Mouse (Mus musculus): ENCODE results near the gene Hvcn1. TPM values are rescaled to one million over a fixed set of nuclear protein-coding genes. Genes with fewer than 3 reads are reported as not detected.

The Hvcn1 gene
- polyA plus RNA-seq, 1 experiment from 2014 or later = 1.6 TPM

DNA sequence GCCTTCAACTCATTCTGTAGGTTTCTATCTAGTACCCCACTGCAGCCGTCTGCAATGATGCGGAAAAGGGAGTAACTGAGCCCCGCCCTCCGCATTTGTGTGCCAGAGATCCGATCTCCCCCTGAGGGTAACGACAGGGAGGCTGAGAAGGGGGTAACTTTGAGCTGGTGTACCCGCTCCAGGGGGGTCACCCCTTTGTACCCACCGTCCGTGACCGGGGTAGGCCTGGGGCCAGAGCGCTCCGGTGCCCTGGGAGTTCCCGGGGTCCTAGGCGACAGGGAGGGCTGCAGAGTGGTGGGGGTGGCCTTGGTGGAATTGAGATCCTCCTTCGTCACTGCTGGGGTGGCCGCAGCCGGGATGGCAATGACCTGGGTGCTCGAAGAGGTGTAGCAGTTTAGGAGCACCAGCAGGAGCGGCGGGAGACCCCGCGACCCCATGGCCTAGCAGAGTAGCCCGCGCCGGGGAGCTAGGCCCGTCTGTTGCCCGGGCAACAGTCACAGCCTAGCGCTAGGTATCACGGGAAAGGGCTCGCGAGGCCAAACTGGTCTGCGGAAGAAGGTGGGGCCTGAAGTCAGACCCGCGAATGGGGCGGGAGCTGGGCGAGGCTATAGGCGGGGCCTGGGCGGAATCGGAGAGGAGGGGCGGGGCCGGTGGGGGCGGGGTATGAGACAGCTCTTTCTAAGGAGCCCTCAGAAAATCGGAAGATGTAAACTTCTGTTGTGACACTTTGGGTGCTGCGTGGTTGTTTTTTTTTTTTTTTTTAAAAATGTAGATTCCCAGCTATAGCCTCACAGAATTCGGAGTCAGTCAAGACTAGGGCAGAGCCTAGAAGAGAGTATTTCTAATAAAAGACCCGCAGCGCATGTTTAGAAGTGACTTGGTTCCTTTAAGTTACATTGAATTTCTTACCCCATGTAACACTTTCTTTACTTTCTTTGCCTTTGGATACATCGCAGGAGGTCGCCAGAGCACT lies 57.6 kb downstream of the Hvcn1 start, which contains the start of gene Tctn1:
TSS of gene Tctn1 (minus strand) at position 528 of the 973 bp plus-strand sequence.
- WGBS = 2% methylated on average over 49 of the region's 49 CpGs
- peak within 1 kb of the TSS; percentile 79 for H3K9ac ChIP-seq (replicated peaks)
- peak within 1 kb of the TSS; percentile 78 for H3K27ac ChIP-seq (replicated peaks)
- H3K36me3 ChIP-seq = no peaks in the 10 kb centered on the region
- H3K4me2 ChIP-seq (replicated peaks) = peak within 1 kb of the TSS; percentile 67
- H3K27me3 ChIP-seq = no peaks in the 10 kb centered on the region
- peaks cover 10% of the 10 kb centered on the region for H3K4me1 ChIP-seq
- peak within 1 kb of the TSS; percentile 77 for H3K4me3 ChIP-seq
- peak; percentile 98 for ATAC-seq (replicated peaks)
- no peaks in the 10 kb centered on the region for H3K9me3 ChIP-seq

DNA sequence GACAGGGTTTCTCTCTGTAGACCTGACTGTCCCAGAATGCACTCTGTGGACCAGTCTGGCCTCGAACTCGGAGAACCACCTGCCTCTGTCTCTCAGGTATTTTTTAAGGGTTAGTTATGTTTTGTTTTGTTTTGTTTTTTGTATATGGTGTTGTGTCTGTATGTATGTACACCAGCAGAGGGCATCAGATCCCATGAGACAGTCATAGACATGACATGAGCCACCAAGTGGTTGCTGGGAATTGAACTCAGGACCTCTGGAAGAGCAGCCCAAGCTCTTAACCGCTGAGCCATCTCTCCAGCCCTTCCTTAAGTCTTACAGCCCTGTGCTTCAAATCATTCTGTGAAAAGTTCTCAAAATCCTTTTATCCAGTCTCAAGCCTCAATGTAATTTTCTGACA lies 58.6 kb downstream of the Hvcn1 start:
- Histone ChIP-seq H3K9ac (replicated peaks) (no peak overlapping the region), H3K27ac (replicated peaks) (no peak overlapping the region), H3K4me3 (no peak overlapping the region), H3K27me3 (no peaks in the 10 kb centered on the region), H3K4me1 (peaks cover 10% of the 10 kb centered on the region), H3K36me3 (no peaks in the 10 kb centered on the region), H3K9me3 (no peaks in the 10 kb centered on the region), H3K4me2 (replicated peaks) (no peak overlapping the region)
- ATAC-seq (replicated peaks) = no peak
- 72% methylated on average over 3 of the region's 3 CpGs for WGBS

DNA sequence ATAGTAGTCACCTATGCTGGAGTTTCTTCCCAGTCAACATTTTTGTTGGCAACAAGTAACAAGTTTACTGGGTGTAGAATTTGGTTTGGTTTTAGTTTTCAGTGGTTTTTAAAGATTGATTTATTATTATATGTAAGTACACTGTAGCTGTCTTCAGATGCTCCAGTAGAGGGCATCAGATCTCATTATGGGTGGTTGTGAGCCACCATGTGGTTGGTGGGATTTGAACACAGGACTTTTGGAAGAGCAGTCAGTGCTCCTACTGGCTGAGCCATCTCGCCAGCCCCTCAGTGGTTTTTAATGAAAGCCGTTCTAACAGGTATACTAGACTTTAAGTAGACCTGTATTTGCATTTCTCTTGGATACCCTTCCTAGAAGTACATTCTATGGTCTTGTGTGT lies 59.3 kb downstream of the Hvcn1 start:
- no peak overlapping the region for H3K9ac ChIP-seq (replicated peaks)

DNA sequence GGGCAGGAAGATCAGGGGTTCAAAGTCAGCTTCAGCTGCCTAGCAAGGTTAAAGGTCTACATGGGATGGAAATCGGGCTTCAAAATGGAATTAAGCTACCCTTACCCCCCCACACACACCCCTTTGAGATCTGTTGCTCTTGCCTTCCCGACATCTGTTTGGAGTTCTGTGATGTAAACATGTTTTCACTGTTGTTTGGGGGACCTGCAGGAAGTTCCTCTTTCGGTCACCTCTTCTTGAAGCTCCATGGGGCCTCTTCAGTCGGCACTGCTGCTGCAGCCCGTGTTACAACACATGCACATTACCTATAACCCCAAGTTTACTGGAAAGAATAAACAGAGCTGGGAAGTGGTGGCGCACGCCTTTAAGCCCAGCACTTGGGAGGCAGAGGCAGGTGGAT lies 60.5 kb downstream of the Hvcn1 start:
- no peak overlapping the region for H3K4me2 ChIP-seq (replicated peaks)
- no peak overlapping the region for H3K9ac ChIP-seq (replicated peaks)
- peaks cover 10% of the 10 kb centered on the region for H3K4me1 ChIP-seq
- no peak overlapping the region for H3K4me3 ChIP-seq
- no peak for ATAC-seq (replicated peaks)
- H3K9me3 ChIP-seq = no peaks in the 10 kb centered on the region
- WGBS = 80% methylated on average over 7 of the region's 7 CpGs
- H3K27me3 ChIP-seq = no peaks in the 10 kb centered on the region
- no peaks in the 10 kb centered on the region for H3K36me3 ChIP-seq
- no peak overlapping the region for H3K27ac ChIP-seq (replicated peaks)

More for the DNA sequence above, 59.3 kb downstream of the Hvcn1 start:
- Histone ChIP-seq H3K27ac (replicated peaks) (no peak overlapping the region), H3K4me2 (replicated peaks) (no peak overlapping the region), H3K9me3 (no peaks in the 10 kb centered on the region), H3K27me3 (no peaks in the 10 kb centered on the region), H3K36me3 (no peaks in the 10 kb centered on the region), H3K4me1 (peaks cover 10% of the 10 kb centered on the region), H3K4me3 (no peak overlapping the region)
- ATAC-seq (replicated peaks) = no peak
- WGBS = 92% methylated on average over 2 of the region's 2 CpGs

DNA sequence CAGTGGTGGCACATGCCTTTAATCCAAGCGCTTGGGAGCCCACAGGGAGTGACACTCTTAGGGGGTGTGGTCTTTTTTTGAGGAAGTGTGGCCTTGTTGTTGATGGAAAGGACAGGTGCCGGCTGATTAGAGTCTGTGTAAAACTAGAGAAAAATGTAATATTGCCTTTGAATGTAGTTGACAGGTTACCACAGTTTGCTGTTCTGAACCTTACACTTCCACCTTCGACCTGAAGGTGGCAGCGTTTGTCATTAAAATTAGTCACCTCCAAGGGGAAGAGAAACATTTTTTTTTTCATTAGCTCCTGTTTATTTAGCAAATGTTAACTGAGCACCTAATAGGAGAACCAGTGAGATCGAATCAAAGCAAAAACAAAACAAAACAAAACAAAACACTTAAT lies 61.3 kb downstream of the Hvcn1 start:
- no peaks in the 10 kb centered on the region for H3K9me3 ChIP-seq
- H3K27ac ChIP-seq (replicated peaks) = no peak overlapping the region
- ATAC-seq (replicated peaks) = no peak
- peaks cover 10% of the 10 kb centered on the region for H3K4me1 ChIP-seq
- H3K36me3 ChIP-seq = no peaks in the 10 kb centered on the region
- no peak overlapping the region for H3K4me3 ChIP-seq
- WGBS = 31% methylated on average over 5 of the region's 5 CpGs
- no peak overlapping the region for H3K9ac ChIP-seq (replicated peaks)
- H3K4me2 ChIP-seq (replicated peaks) = no peak overlapping the region
- H3K27me3 ChIP-seq = no peaks in the 10 kb centered on the region

DNA sequence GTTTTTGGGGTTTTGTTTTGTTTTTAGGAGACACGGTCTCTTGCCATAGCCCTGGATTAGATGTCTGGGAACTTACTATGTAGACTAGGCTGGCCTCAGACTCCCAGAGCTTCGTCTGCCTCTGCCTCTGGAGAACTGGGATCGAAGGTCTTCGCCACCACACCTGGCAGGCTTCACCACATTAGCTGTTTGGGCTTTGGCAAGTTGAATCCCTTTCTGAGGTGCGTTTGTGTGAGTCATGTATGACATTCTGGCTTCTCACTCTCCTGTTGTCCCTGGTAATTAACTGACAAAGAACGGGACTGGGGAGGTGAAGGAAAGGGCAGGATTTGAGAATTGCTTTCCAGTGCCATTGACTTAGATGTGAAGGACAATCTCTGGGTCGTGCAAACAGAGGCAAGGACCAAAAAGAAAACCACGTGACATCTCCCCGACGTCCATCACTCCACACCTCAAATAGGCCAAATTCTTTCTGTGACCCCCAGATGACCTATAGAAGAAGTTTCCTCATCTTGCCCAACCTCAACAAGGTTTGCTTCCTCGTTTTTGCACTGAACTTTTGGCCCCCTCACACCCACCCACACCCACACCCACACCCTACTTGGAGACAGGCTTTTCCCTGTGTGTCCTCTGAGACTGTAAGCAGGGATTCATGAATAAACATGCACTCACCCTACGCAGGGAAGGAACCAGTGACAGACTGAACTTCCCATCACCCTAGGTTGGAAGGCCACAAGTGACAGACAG lies 62.4 kb downstream of the Hvcn1 start:
- H3K9me3 ChIP-seq = no peaks in the 10 kb centered on the region
- no peak overlapping the region for H3K27ac ChIP-seq (replicated peaks)
- no peaks in the 10 kb centered on the region for H3K27me3 ChIP-seq
- H3K36me3 ChIP-seq = no peaks in the 10 kb centered on the region
- H3K4me2 ChIP-seq (replicated peaks) = no peak overlapping the region
- H3K4me3 ChIP-seq = no peak overlapping the region
- H3K4me1 ChIP-seq = no peaks in the 10 kb centered on the region
- no peak for ATAC-seq (replicated peaks)
- no peak overlapping the region for H3K9ac ChIP-seq (replicated peaks)
- 73% methylated on average over 12 of the region's 12 CpGs for WGBS

DNA sequence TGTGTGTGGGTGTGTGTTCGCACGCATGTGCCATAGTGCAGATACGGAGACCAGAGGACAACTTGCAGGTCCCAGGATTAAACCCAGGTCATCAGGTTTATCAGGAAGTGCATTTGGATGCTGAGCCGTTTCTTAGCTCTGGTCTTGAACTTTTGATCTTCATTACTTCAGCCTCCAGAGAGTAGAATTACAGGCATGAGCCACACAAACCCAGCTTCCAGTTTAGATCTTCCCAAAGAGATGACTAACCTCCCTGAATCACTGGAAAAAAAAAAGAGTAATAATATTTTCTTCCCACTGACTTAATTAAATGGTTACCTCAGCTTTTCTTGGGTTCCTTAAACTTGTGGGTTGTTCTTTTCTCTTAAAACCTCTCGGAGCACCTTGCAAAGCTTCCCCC lies 66.2 kb downstream of the Hvcn1 start:
- Histone ChIP-seq H3K9me3 (no peaks in the 10 kb centered on the region), H3K4me1 (peaks cover 4% of the 10 kb centered on the region), H3K4me2 (replicated peaks) (no peak overlapping the region), H3K9ac (replicated peaks) (no peak overlapping the region), H3K27ac (replicated peaks) (no peak overlapping the region), H3K4me3 (no peak overlapping the region), H3K36me3 (no peaks in the 10 kb centered on the region), H3K27me3 (no peaks in the 10 kb centered on the region)
- WGBS = 91% methylated on average over 5 of the region's 5 CpGs
- no peak for ATAC-seq (replicated peaks)

DNA sequence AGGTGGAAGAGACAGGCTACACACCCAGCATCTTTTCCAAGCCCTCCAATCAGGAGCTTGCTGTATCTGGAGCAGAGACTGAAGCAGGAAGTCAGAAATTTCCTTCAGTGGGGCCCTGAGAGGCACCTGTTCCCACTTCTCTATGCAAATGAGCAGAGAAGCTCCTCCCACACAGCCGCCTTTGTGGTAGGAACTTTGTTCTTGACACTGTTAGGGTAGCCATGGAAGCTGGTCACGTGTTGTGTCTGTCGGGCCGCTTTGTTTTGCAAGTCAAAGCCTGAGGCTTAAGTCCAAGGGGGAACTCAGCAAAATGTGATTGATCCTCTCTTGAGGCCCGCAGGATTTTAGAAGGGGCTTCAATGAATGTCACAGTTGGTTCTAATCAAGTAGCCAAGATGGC lies 68.2 kb downstream of the Hvcn1 start:
- H3K27ac ChIP-seq (replicated peaks) = no peak overlapping the region
- WGBS = 11% methylated on average over 5 of the region's 5 CpGs
- H3K4me1 ChIP-seq = peaks cover 4% of the 10 kb centered on the region
- no peaks in the 10 kb centered on the region for H3K27me3 ChIP-seq
- no peak overlapping the region for H3K4me2 ChIP-seq (replicated peaks)
- H3K9ac ChIP-seq (replicated peaks) = no peak overlapping the region
- ATAC-seq (replicated peaks) = no peak
- H3K9me3 ChIP-seq = no peaks in the 10 kb centered on the region
- no peak overlapping the region for H3K4me3 ChIP-seq
- H3K36me3 ChIP-seq = no peaks in the 10 kb centered on the region

DNA sequence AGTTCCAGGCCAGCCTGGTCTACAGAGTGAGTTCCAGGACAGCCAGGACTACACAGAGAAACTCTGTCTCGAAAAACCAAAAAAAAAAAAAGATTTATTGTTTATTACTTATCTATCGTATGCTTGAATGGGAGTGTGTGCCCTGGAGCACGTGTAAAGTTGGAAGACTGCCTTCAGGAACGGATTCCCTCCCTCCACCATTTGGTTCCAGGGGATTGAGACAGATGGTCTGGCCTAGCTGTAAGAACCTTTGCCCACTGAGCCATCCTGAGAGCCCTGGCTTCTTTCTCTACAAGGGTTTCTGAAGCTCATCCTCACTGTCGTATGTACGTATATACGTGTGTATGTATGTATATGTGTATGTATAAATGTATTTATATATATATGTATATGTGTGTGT lies 72.3 kb downstream of the Hvcn1 start:
- no peak overlapping the region for H3K27ac ChIP-seq (replicated peaks)
- no peaks in the 10 kb centered on the region for H3K27me3 ChIP-seq
- 75% methylated on average over 7 of the region's 7 CpGs for WGBS

DNA sequence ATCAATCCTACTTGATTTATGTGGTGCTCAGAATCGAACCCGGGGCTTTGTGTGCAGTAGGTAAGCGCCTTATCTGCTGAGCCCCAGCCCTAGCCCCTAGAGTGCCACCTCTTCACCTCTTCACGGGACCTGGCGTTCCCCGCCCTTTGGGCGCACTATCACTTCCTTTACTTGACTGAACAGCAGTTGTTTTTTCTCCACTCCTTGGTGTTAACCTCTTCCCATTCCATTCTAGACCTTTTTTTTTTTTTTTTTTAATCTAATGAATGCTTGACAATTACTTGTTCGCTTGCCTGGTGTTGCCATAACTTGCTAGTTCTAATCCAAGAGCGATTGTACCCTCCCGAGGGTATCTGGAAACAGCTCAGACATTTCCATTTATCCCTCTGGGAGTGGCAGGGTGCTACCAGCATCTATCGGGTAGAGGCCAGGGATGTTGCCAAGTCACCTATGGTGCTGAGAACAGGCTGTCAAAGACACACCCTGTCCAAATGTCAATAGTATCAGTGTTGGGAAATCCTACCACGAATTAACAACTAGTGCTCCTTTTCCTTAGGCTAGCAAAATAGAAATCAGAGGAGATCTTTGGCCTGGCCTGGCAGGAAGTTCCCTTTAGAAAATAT lies 73.3 kb downstream of the Hvcn1 start:
- ATAC-seq (replicated peaks) = no peak
- Histone ChIP-seq H3K4me2 (replicated peaks) (no peak overlapping the region), H3K4me1 (peaks cover 6% of the 10 kb centered on the region; the same call in 1 of the 2 replicates), H3K9ac (replicated peaks) (no peak overlapping the region), H3K36me3 (no peaks in the 10 kb centered on the region), H3K27me3 (no peaks in the 10 kb centered on the region), H3K27ac (replicated peaks) (no peak overlapping the region), H3K9me3 (no peaks in the 10 kb centered on the region), H3K4me3 (no peak overlapping the region)
- 84% methylated on average over 12 of the region's 12 CpGs for WGBS

More for the DNA sequence above, 72.3 kb downstream of the Hvcn1 start:
- H3K36me3 ChIP-seq = no peaks in the 10 kb centered on the region
- H3K9ac ChIP-seq (replicated peaks) = no peak overlapping the region
- ATAC-seq (replicated peaks) = no peak
- H3K9me3 ChIP-seq = no peaks in the 10 kb centered on the region
- no peak overlapping the region for H3K4me3 ChIP-seq
- H3K4me1 ChIP-seq = peaks cover 10% of the 10 kb centered on the region
- H3K4me2 ChIP-seq (replicated peaks) = no peak overlapping the region

DNA sequence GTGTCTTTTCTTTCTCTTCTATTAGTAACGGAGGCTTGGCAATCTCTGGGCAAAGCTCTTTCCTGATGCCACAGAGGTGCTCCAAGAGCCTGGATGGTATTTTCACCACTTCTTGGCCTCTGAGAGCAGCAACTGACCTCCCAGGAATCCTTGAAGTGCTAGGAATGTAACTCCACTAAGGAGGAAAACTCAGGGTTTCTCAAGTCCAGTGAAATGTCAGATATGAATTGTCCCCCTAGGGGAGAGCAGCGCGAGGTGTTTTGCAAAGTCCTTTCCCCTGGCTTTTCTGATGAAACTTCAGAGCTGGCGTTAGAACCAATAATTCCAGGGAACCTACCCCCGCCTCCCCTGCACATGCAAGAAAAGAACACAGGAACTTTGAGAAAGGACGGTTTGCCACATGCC lies 73.8 kb downstream of the Hvcn1 start:
- Histone ChIP-seq H3K36me3 (no peaks in the 10 kb centered on the region), H3K4me3 (no peak overlapping the region), H3K4me2 (replicated peaks) (no peak overlapping the region), H3K27ac (replicated peaks) (no peak overlapping the region), H3K9ac (replicated peaks) (no peak overlapping the region), H3K27me3 (no peaks in the 10 kb centered on the region), H3K9me3 (no peaks in the 10 kb centered on the region), H3K4me1 (peaks cover 10% of the 10 kb centered on the region)
- ATAC-seq (replicated peaks) = no peak
- WGBS = 48% methylated on average over 6 of the region's 6 CpGs

Data from forebrain, embryonic 15.5 days (tissue).